Mouse (Mus musculus): Measurements from ENCODE around the gene Ptprf.

The Ptprf gene

DNA sequence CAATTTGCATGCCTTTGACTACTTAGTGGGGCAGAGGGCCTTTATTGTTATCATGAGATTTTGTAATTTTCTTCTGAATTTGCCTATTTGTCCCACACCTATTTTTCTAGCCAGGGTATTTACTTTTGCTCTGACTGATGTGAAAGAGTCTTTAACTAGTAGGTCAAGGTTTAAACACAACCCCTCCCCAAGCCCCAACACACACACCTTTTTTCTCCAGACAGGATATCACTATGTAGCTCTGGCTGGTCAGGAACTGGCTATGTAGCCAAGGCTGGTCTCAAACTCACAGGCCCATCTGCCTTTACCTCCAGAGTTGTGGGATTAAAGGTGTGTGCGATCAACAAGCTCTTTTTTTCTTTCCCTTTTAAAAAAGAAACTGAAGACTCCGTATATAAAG lies 92.1 kb downstream of the Ptprf start:
- DNase-seq, result no peak

DNA sequence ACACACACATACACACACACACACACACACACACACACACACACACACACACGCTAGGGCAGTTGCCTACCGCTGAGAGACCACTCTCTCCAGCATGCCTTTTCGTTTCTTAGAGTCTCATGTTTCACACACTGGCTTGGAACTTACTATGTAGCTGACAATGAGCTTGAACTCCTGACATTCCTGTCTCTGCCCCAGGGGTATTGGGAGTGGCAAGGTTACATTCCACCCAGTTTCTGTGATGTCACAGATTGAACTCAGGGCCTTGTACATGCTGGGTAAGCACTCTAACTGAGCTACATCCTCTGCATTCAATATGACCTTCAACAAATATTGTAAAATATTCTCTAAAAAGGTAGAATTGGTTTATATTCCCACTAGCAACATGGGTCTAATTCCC lies 92.6 kb downstream of the Ptprf start:
- DNase-seq, result no peak

DNA sequence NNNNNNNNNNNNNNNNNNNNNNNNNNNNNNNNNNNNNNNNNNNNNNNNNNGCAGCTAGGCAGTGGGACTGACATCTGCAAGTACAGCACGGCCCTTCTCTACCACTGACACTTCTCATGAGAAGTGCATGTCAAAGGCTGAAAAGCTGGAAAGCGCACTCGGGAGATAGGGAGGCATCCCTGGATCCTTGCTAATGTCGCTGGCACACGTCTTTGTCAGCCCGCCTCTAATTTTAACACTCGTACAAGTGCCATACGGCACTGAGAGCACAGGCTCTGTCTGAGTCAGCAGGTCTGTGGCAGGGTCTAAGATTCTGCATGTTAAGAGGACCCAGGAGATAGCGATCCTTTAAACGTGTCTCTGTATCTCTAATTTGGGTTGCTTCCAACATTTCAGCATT lies 95.0 kb downstream of the Ptprf start:
- DNase-seq, result no peak

DNA sequence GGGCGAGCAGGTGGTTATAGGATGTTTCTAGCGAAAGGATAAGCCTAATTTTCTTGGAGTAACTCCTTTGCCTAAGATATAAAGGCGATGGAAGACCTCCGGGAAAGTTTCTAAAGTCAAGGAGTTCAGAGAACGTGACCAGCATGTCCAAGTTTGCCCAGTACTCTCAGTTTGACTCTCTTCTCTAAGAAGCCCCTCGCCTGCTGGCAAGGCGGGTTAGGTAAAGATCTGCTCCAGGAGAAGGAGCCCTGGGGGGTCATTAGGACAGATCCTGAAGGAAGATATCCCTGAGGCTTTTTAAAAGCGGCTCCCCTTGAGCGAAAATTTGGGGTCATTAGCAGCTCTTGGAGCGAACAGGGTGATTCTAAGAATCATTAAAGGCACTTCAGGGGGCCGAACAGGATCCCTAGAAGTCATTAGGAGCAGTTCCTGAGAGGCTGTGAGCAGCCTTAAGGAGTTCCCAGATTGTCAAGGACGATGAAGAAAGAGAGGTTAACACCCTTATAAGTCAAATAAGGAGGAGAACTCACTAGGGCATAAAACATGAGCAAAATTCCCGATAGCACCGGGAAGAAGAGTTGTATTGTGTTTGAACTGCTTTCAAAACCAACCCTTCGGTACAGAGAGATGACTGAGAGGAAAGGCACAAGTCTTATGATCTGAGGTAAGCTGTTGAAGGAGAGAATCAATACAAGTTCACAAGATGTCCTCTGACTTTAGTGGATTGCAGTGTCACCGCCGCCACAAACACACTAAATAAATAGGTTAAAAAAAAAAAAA lies 110.7 kb downstream of the Ptprf start:
- no peak for DNase-seq

DNA sequence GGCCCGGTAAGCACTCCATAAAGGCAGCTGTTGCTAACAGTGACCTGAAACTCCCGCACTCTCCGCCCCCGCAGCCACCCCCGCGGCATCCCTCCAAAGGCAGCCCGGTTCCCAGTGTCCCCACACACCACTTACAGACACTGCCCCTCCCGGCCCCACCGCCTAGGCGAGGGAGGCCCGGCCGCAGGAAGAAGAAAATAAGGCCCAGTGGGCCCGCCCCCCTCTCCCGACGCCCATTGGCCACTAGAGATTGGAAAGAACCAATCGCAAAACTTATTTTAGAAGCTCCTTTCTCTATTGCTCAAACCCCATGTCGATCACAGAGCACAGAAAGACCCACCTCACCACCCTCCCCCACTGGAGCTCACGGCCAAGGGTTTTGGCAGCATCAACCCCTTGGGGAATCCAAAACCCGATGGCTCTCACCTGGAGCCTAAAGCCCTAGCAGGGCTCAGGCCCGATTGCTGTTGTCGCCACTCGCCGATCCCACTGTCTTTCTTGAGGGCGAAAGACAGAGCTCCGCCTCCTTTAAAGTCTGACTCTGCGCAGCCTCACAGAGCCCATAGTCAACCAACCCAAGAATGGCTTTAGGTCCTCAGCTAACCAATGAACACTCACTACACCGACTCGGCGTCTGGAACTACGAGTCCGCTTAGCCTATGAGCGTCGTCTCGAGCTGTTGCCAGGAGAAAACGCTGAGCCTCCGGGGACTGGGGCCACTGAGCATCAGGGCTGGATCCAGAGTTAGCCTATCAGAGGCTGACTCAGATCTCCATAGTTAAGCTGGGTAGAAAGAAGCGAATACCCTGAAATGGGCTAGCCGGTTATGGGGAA lies 111.5 kb downstream of the Ptprf start, which contains the start of gene Kdm4a:
TSS of gene Kdm4a (minus strand) at position 577 of the 834 bp plus-strand sequence.
- peak; percentile 93 for DNase-seq

DNA sequence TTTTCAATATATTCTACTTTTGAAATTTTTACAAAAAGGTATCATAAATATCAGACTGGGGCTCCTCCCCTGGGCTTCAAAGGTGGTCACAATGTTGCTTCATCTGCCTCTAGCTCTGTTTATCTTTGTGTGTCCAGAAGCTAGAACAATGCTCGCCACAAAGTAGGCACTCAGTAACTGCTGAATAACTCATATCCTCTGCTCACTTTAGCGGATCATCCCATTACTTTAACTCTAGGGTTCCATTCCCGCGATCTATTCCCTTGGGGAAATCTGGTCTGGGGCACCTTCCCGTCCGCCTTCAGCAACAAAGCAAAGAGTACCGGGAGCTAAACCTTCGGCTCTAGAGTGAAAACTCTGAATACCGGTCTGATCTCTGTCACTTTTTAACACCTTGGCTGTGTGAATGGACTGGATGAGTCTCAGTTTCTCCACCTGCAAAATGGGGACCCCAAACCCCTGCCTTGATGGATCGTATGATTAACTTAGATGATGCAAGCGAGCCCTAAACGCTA lies 112.2 kb downstream of the Ptprf start:
- DNase-seq, result no peak

DNA sequence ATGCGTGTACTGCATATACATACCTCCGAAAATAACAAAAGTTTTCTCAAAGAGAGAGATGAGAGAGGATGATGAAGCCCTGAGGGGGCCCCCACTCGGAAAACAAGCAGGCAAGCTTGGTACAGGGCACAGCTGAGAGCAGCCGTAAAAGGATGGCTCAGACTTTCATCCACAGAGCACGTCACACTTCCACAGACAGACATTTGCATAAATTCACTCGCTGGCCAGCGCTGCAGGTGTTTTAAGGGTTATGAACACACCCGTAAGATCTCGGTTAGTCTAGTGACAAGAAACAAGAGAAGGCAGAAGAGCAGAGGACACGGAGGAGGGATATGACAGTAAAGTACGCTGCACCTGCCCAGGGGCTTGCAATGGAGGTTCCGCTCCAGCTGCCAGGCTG lies 118.7 kb downstream of the Ptprf start:
- DNase-seq, result no peak

DNA sequence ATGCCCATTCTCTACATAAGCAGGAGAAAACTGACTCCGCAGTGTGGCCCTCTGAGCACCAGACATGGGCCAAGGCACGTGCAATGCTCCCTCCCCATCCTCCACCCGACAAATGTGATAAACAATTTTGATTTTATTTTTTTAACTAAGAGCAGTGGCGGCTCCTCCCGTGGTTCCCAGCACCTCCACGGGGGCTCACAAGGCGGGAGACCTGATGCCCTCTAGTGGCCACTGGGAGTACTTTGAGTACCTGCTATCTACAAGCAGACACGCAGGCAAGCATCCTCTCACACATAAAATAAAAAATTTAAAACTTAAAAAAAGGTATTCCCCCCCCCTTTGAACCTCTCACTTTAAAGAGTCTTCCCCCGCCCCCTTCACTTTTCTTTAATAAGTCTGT lies 120.2 kb downstream of the Ptprf start:
- peak; percentile 23 for DNase-seq

DNA sequence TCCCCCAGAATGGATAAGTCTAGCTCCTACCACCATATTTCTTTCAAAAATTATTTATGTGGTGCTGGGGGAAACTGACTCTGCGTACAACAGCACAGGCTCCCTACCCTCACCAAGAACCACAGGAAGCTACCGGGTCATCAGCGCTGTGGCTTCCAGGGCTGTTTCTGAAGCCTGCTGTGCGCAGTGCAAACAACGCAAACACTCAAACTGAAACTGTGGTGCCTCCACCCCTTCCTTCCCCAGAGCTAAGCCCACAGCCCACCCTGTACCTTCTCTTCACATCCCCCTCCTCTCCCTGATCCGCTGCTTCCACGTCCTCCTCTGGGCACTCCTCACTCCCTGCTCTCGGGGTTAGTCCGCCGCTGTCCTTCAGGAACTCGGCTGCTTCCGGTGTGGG lies 129.1 kb downstream of the Ptprf start:
- DNase-seq, result no peak

All from kidney, adult 18-20 months (tissue).